Mouse (Mus musculus) liver, embryonic 15.5 days (tissue): ENCODE measurements around the gene Comt. TPM values are rescaled to one million over a fixed set of nuclear protein-coding genes. Genes with fewer than 3 reads are reported as not detected.

Source experiments
- microRNA-seq: library from miRNA; unstranded; fragments of <30 nt; microRNA quantifications from one replicate; pipeline ENCODE4, GENCODE M21; 2016
- polyA plus RNA-seq: library from polyadenylated mRNA; unstranded; fragments of >200 nt; fragmentation: Nextera tagmentation; extraction: Ambion mirVana; gene quantifications from 2 replicates; pipeline ENCODE4 v1.2.1, GENCODE M21; 2015

The Comt gene
- polyA plus RNA-seq, 1 experiment from 2014 or later = 87.6 TPM

Small RNAs within 50 kb of the gene (microRNA-seq; reads per million reads assigned to microRNA genes)
- gene Gm26219 = not detected

Other genes starting within 250 kb of the Comt start
- not detected in 2 replicates for gene Ccdc188, start 209.0 kb downstream of the Comt start, polyA plus RNA-seq
- gene Zdhhc8, start 191.7 kb downstream of the Comt start, polyA plus RNA-seq = 1.6 and 2.2 TPM in 2 replicates
- gene Trmt2a, start 178.2 kb downstream of the Comt start, polyA plus RNA-seq = 51.7 and 56.5 TPM in 2 replicates
- gene Ranbp1, start 178.1 kb downstream of the Comt start, polyA plus RNA-seq = 210 and 237 TPM in 2 replicates
- gene Gm49776, start 168.5 kb downstream of the Comt start, polyA plus RNA-seq = not detected in 2 replicates
- gene Dgcr8, start 137.6 kb downstream of the Comt start, polyA plus RNA-seq = 11.2 and 12.8 TPM in 2 replicates
- gene Tango2, start 78.7 kb downstream of the Comt start, polyA plus RNA-seq = 56.5 and 61.7 TPM in 2 replicates
- 7.6 and 9.4 TPM in 2 replicates for gene Arvcf, start 78.7 kb downstream of the Comt start, polyA plus RNA-seq
- gene Txnrd2, start 468 bp downstream of the Comt start, polyA plus RNA-seq = 101 and 114 TPM in 2 replicates
- gene Gnb1l, start 71.9 kb upstream of the Comt start, polyA plus RNA-seq = 7.5 and 8.3 TPM in 2 replicates
- 0.70 and 0.84 TPM in 2 replicates for gene Rtl10, start 72.0 kb upstream of the Comt start, polyA plus RNA-seq
- gene Tbx1, start 163.8 kb upstream of the Comt start, polyA plus RNA-seq = 0.15 and 0.23 TPM in 2 replicates
- 19.6 and 24.9 TPM in 2 replicates for gene Gp1bb, start 195.6 kb upstream of the Comt start, polyA plus RNA-seq
- gene Gm49601, start 199.6 kb upstream of the Comt start, polyA plus RNA-seq = 0.39 and 0.91 TPM in 2 replicates
- gene Sept5, start 203.1 kb upstream of the Comt start, polyA plus RNA-seq = 3.5 and 3.6 TPM in 2 replicates